Mouse (Mus musculus): ENCODE measurements around the gene Enthd1. TPM values are rescaled to one million over a fixed set of nuclear protein-coding genes. Genes with fewer than 3 reads are reported as not detected.

Enthd1 gene
- polyA plus RNA-seq, 1 experiment from 2014 or later: not detected

GRCm38 (mm10) chr15:80536051-80536450 lies 28.9 kb downstream of the Enthd1 start:
- POLR2A ChIA-PET: no interaction called here
- DNase-seq (ENCODE audit: low read depth, low spot score): no peak
- ATAC-seq: no peak
- in situ Hi-C loops (cut with MboI; ENCODE audit: low pct_unique_long_range_greater_than_20kb): no loop called here
- peaks cover 3% of the 10 kb centered on the region for H3K27me3 ChIP-seq
- TF ChIP-seq CTCF (IDR thresholded peaks at IDR 0.05): no peak
- CTCF ChIA-PET: no interaction called here

- no peak for TF ChIP-seq CTCF (IDR thresholded peaks at IDR 0.05)
- peaks cover 6% of the 10 kb centered on the region for H3K27me3 ChIP-seq
- POLR2A ChIA-PET: no interaction called here
- CTCF ChIA-PET: no interaction called here
- ATAC-seq (peak; percentile 48), DNase-seq (ENCODE audit: low read depth, low spot score) (peak; percentile 20)
- in situ Hi-C loops (cut with MboI; ENCODE audit: low pct_unique_long_range_greater_than_20kb): no loop called here
Measured at GRCm38 (mm10) chr15:80533274-80533673, 31.7 kb downstream of the Enthd1 start.

- ATAC-seq (no peak), DNase-seq (ENCODE audit: low read depth, low spot score) (no peak)
- ChIA-PET CTCF (interaction anchor here (1.2 kb wide), 1 partner anchor 12 kb away, joined by 3 read pairs; no protein-coding TSS in a partner anchor), POLR2A (interaction anchor here (0.7 kb wide), 1 partner anchor 29 kb away, joined by 5 read pairs; no protein-coding TSS in a partner anchor)
- no peak for TF ChIP-seq CTCF (IDR thresholded peaks at IDR 0.05)
- in situ Hi-C loops (cut with MboI; ENCODE audit: low pct_unique_long_range_greater_than_20kb): no loop called here
- H3K27me3 ChIP-seq: peaks cover 6% of the 10 kb centered on the region
Measured at GRCm38 (mm10) chr15:80532281-80533072, 32.5 kb downstream of the Enthd1 start.

GRCm38 (mm10) chr15:80531026-80531425 lies 33.9 kb downstream of the Enthd1 start:
- DNase-seq (ENCODE audit: low read depth, low spot score) (no peak), ATAC-seq (no peak)
- peaks cover 6% of the 10 kb centered on the region for H3K27me3 ChIP-seq
- ChIA-PET CTCF (no interaction called here), POLR2A (no interaction called here)
- in situ Hi-C loops (cut with MboI; ENCODE audit: low pct_unique_long_range_greater_than_20kb): no loop called here
- no peak for TF ChIP-seq CTCF (IDR thresholded peaks at IDR 0.05)

- ATAC-seq: no peak
- POLR2A ChIA-PET: no interaction called here
- H3K27me3 ChIP-seq: peaks cover 2% of the 10 kb centered on the region
Measured at GRCm38 (mm10) chr15:80529955-80530869, 34.7 kb downstream of the Enthd1 start.

GRCm38 (mm10) chr15:80521661-80522388 lies 43.1 kb downstream of the Enthd1 start:
- ChIA-PET CTCF (no interaction called here), POLR2A (no interaction called here)
- no peak for TF ChIP-seq CTCF (IDR thresholded peaks at IDR 0.05)
- in situ Hi-C loops (cut with MboI; ENCODE audit: low pct_unique_long_range_greater_than_20kb): no loop called here
- ATAC-seq: no peak
- H3K27me3 ChIP-seq: peaks cover 7% of the 10 kb centered on the region
- DNase-seq (ENCODE audit: low read depth, low spot score): no peak

More at GRCm38 (mm10) chr15:80529955-80530869, 34.7 kb downstream of the Enthd1 start:
- CTCF ChIA-PET: no interaction called here
- no peak for DNase-seq (ENCODE audit: low read depth, low spot score)
- in situ Hi-C loops (cut with MboI; ENCODE audit: low pct_unique_long_range_greater_than_20kb): no loop called here
- no peak for TF ChIP-seq CTCF (IDR thresholded peaks at IDR 0.05)

- ChIA-PET POLR2A (no interaction called here), CTCF (no interaction called here)
- peaks cover 15% of the 10 kb centered on the region for H3K27me3 ChIP-seq
- in situ Hi-C loops (cut with MboI; ENCODE audit: low pct_unique_long_range_greater_than_20kb): no loop called here
- TF ChIP-seq CTCF (IDR thresholded peaks at IDR 0.05): no peak
- DNase-seq (ENCODE audit: low read depth, low spot score) (no peak), ATAC-seq (no peak)
Measured at GRCm38 (mm10) chr15:80519931-80520330, 45.0 kb downstream of the Enthd1 start.

- DNase-seq (ENCODE audit: low read depth, low spot score) (no peak), ATAC-seq (no peak)
- in situ Hi-C loops (cut with MboI; ENCODE audit: low pct_unique_long_range_greater_than_20kb): no loop called here
- POLR2A ChIA-PET: no interaction called here
- no peak for TF ChIP-seq CTCF (IDR thresholded peaks at IDR 0.05)
- peaks cover 21% of the 10 kb centered on the region for H3K27me3 ChIP-seq
- CTCF ChIA-PET: no interaction called here
Measured at GRCm38 (mm10) chr15:80518567-80519223, 46.3 kb downstream of the Enthd1 start.

- CTCF ChIA-PET: no interaction called here
- POLR2A ChIA-PET: no interaction called here
- no peak for ATAC-seq
- no peak for DNase-seq (ENCODE audit: low read depth, low spot score)
- in situ Hi-C loops (cut with MboI; ENCODE audit: low pct_unique_long_range_greater_than_20kb): no loop called here
- no peak for TF ChIP-seq CTCF (IDR thresholded peaks at IDR 0.05)
- H3K27me3 ChIP-seq: peaks cover 21% of the 10 kb centered on the region
Measured at GRCm38 (mm10) chr15:80517996-80518395, 47.0 kb downstream of the Enthd1 start.

- DNase-seq (ENCODE audit: low read depth, low spot score) (no peak), ATAC-seq (no peak)
- TF ChIP-seq CTCF (IDR thresholded peaks at IDR 0.05): no peak
- in situ Hi-C loops (cut with MboI; ENCODE audit: low pct_unique_long_range_greater_than_20kb): no loop called here
- H3K27me3 ChIP-seq: peaks cover 27% of the 10 kb centered on the region
- ChIA-PET POLR2A (no interaction called here), CTCF (no interaction called here)
Measured at GRCm38 (mm10) chr15:80516525-80516924, 48.4 kb downstream of the Enthd1 start.
